Mouse (Mus musculus) layer of hippocampus, postnatal 10 days (tissue): ENCODE results near the gene Glrp1. TPM values are rescaled to one million over a fixed set of nuclear protein-coding genes. Genes with fewer than 3 reads are reported as not detected.

Source experiments
- DNase-seq, 2 experiments: peaks; one replicate each; pipeline ENCODE4 v3.0.0; 2021; ENCODE audit warnings: low spot score in 2 of 2
- total RNA-seq, 2 experiments: library from RNA; stranded (reverse); gene quantifications; 2 replicates each; pipeline ENCODE4 v1.2.3; 2021

Glrp1 gene
- total RNA-seq, 2 experiments from 2014 or later, result not detected

DNA sequence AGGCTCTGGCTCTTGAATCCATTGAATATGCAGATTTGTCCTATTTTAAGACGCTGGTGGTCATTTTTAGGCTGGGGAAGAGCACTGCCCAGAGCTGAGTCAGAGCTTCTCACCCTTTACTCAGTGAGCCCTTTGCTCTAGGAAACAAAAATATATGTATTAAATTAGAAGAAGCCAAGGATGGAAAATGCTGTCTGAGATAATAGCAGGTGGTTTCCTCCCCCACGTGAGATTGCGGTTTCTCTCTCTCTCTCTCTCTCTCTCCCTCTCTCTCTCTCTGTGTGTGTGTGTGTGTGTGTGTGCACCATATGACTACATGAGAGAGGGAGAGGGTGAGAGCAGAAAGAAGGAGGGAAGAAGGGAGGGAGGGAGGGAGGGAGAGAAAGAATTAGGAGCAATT, 12.5 kb downstream of the Glrp1 start:
- no peak for DNase-seq

DNA sequence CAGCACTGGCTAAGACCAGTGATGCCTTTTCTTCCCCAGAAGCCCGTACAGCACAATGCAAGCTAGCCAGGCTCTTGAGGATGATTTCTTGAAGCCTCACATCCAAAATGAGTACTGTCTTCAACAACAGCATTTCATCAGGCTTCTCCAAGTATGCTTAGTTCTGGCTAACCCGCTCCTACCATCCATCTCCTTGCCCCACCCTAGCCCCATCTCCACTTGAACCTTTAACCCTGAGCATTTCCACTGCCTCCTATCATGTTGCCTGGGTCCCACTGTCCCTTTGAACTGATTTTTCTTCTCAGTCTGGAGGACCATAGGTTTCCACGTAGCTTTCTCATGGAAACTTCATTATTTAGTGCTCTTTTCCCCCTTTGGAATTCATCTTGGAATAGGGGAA, 17.5 kb downstream of the Glrp1 start:
- DNase-seq, result no peak

DNA sequence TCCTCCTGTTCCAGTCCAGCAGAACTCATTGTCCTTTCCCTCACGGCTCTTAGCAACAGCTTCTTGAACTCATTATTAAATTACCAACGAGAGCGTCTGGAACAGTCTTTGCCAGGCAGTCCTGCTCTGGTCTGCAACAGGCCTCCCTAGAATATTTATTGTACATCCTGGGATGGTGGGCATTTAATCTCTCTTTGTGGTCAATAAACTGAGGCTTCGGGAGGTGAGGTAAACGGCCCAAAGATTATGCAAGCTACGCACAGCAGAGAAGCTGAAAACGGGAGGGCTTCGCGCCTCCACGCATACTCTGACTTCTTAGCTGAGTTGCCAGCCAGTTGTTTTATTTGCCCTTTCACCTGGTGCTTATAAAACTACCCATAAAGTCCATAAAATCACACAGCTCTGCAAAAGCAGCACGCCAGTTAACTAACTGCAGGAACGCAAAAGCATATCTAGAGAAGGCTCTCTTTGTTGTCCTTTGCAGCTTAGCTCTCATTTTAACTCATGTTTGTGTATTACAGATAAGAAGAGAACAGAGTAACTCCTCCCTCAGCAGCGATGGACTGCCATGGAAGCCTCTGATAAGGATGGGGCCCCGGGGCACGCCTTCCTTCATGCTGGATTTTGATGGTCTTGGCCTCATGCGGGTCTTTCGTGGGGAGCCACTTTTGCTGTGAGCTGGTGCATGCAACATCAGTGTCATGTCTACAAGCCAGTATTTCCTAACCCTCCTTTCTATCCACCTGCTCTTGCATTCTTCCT, 18.1 kb downstream of the Glrp1 start:
- no peak for DNase-seq

DNA sequence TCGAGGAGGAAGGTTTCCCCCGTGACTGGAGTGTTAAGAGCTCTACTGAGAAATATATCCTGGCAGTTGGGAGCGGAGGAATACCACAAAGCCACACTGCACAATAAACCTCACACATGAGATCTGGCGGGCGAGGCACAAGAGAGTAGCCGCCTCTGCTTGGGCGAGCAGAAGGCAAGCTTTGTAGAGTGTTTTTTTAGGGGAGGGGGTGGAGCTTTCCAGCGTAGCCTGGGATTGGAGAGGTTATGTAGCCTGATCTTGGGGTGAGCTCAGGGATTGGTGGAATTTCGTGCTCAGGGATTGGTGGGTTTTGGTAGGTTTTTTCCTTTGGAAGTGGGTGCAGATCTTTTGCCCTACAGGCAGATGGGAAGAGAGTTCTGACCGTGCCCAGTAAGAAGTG, 19.7 kb downstream of the Glrp1 start:
- DNase-seq, result no peak

DNA sequence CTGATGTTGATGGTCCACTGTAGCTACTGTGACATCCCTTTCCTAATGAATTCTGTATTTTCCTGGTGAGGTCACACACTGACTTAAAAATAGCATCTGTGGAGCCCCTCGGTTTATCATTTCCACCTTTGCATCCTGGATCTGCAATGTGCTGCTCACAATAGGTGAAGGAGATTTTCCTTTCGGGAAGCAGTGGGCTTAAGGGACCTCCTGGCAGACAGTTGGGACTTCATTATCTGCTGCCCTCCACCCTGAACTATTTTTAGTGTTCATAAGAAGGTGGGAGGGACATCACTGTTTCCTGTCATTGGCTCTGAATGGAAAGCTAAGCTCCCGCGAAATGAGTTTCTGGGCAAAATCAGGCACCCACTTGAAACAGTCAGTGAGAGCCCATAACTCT, 20.9 kb downstream of the Glrp1 start:
- no peak for DNase-seq

DNA sequence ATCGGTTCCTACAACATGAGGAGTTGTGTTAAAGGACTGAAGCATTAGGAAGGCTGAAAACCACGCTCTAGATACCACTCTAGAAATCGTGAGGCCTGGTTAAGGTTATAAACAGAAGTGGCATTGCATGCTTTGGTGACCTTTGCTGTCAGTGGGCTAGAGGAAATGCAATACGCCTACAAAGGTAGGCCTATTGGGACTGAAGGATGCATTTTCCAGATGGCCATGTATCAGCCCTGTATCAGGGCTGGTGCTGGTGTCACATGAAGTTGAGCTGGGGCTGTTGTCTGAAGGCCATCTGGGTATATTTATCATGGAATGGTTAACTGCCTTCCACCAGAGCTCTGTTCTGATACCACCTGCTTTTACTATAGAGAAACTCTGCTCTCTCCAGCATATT, 23.5 kb downstream of the Glrp1 start:
- DNase-seq, result no peak

DNA sequence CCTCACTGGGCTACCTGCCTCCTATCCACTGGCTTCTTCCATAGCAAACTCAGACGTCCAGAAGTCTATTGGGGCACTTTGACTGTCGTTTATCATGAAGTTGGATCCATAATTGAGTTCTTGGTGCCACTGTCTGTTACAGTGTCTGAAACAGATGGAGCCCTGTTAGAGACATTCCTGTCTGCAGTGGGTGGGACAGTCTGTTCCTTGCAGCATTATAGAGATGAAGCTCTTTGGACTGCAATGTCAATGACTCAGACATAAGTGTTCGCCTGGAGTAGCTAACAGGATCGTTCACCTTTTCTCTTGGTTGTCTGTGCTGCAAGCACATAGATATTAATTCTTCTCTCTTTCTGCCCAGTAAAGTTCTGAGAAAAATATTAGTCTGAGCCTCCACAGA, 25.8 kb downstream of the Glrp1 start:
- DNase-seq, result no peak

DNA sequence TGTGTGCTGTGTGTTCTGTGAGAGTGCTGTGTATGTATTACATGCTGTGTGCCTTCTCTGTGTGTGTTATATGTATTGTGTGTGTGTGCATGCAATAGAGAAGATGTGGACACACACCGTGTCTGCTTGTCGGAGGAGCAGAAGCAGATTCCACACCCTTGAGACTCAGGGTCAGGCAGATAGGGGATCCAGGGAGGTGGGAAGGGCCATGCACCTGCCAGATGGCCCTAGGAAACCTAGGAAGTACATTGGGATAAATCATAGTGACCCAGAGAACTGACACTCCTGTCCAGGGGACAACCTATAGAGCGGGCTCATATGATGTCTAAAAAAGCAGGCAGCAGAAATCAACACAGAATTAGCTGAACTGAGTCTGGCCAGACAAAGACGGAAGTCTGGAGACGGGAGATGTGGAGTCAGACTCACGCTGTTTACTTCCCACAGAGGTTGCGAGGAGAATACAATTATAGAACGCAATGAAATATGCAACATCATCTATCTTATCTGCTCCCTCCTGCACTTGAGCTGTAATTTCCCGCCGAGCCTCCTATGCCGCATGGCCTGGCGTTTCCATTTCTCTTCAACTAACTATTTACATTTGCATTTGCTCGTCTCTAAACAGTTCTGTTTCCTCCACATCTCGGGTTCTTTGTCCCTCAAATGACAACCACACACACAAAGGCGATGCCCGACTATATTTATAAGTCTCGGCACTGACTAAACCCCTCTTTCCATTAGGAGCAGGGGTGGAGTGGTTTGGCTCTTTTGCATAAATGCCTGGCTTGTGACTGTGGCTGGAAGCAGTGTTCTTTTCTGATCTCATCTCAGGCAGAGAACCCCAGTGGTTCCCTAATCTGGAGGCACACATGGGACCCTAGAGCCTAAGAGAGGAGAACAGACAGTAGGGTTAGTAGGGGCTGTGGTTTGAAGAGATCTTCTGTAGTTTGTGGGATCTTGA, 27.4 kb downstream of the Glrp1 start:
- no peak for DNase-seq

DNA sequence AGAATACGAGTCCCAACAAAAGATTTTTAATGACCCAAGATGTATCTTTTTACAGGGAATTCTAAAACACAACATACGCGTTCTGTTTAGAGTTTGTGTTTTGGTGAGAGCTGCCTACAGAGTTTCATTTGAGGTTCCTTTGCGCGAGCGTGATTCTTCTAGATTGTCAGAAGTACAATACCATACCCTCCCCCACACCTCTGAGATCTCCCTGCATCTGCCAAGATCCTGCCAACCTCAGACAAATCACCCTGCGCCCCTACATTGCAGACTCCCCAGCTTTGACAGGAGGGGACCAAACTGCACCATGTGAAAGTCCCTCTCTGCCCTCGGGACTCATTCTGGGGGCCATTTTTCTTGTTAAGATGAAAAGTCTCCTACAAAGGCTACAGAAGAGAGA, 29.3 kb downstream of the Glrp1 start:
- DNase-seq, result no peak

DNA sequence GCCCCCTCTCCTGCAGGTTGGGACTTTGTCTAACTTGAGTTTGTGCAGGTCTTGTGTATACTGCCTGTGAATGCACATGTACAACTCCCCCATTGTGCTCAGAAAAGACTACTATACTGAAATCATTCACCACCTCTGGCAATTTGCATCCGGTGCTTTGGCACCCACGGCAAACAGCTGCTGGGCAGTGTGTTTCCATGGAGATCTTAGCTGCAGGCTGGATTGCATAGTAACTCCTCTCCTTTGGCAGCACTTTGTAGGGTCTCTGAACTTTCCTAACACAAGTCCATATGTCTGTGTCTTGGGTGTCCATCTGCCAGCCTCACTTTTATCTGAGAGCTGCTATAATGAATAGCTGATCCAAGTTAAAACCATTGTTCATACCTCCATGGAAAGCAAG, 31.7 kb downstream of the Glrp1 start:
- no peak for DNase-seq

DNA sequence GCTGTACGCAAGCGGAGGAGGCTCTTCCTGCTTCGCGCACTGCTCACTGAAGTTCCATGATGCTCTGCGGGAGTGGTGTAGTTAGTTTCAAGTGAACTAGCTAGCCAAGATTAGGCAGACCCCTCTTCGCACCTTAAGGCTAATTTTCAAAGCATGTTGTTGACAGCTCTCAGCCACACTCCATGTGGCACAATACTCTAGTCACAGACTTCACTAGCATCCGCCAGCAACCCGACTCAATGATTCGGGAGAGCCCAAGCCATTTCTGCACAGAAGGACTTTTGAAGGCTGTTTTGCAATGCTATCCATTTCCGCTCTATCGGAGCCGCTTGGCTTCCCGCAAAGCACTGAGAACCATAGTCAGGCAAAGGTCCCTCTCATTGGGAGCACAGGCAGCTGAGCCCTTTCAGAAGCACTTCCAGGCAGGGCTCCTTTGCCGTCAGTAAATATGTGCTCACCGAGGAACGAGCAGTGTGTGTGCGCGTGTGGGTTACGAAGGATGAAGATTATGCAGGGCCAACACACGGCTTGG, 33.2 kb downstream of the Glrp1 start:
- no peak for DNase-seq

DNA sequence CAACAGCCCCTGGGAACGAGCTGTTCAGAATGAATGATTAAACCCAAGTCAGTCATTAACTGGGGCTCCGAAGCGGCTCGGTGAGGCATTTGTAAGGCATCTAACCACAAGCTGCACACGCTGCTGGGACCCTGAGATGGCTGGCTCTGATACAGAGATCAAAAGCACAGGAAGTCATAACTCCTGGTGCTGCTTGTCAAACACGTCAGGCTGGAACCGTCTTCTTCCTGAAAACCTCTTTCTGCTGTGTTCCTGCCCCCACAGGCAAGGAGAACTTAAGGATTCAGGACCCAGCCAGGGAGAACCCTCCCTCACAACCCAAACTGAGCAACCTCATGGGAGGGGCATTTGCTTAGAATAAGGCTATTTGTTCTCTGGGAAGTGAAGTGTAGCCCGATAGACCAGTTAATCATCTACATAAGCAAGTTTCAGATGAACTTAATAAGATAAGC, 34.3 kb downstream of the Glrp1 start:
- DNase-seq, result no peak

DNA sequence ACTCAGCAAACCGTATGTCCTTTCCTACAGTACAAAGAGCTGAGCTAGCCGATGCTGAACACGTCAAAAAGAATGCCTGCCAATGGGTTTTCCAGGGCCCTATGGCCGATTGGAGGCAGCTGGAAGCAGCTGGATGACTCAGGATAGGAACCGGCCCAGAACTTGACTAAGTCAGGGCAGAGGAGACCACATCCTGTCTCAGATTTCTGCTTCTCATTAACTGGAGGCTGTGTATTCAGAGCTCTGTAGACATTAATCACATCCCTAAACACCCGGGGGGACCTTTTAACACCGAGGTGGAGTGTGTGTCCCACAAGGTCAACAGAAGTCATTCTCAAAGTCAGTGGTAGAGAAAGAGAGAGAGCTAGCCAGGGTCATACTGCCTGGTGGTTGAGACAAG, 35.3 kb downstream of the Glrp1 start:
- DNase-seq, result no peak

DNA sequence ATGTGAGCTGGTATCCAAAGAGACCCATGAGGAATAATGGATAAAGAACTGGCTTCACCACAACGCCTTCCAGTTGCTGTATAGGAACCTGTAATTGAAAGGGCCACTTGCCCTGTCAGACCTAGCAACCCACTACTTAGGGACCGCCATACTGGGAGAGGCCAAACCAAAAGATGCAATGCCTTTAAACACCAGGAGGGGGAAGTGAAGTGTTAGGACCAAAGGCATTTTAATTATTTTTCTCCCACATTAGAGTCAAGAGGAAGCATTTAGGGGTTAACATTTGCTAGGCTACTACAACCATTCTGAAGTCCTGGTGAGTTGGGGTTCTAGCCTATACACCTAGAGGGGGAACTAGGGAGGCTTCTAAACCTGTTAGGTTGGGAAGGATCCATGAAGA, 36.0 kb downstream of the Glrp1 start:
- DNase-seq, result no peak

DNA sequence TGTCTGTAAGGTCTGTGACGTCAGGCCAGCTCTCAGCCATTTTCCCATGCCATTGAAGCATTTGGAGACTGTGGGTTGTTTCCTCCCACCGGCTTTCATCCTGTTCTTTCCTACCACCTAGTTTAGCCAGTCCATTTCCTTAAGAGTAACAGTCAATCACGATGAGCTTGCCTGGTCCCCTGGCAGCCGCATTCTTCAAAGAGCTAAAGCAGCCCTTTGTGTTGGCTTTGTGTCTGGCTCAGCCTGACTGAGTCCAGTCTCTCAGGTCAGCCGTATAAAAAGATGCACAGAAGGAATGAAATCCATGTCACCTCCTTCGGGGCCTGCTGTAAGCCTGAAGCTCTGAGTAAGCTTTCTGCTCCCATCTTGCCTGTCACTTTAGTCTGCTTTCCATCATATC, 37.6 kb downstream of the Glrp1 start:
- no peak for DNase-seq

DNA sequence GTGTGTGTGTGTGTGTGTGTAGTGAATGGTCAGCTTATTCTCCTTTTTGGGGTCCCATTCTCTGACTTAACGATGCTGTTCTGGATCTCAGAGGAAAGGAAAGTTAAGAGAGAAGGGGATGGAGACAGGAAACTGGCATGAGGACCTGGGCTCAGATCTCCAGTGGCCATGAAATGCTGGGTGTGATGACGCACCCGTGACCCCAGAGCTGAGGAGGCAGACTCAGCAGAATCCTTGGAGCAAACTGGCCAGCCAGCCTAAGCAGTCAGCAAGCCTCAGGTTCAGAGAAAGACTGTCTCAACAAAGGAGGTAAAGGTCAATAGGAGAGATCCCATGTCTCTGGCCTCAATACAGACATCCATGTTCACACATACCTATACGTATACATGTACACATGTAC, 40.1 kb downstream of the Glrp1 start:
- DNase-seq, result no peak

DNA sequence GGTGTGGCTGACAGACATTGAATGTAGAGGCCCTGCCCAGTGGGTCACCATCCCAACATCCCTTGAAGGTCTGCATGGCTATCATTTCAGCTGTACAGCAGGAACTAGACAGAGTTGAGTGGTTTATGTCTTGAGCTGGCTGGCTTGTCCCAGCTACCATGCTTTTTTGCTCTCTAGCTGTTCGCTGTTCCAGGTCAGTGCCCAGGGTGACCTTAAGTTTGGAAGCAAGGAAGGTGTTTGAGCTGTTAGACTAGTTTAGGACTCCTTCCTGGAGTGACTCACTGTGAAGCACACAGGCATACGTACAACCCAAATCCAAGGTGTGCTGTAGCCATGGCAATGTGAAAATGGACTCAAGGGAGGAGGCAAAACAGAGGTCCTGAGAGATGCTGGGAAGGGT, 41.5 kb downstream of the Glrp1 start:
- DNase-seq, result no peak

DNA sequence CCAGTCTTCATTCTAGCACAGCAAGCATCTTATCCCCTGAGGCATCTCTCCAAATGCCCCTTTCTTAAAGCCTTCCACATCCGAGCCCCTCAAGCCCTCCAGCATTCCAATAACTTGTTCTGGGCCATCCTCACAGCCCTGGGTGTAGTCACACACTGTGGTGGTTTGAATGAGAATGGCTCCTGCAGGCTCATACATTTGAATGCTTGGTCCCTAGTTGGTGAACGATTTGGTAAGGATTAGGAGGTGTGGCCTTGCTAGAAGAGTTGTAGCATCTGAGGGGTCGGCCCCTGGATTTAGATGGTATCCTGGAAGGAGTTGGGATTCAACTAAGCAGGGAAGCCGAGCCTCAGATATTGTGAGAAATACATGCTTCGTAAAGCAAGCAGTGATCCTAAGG, 42.0 kb downstream of the Glrp1 start:
- no peak for DNase-seq

DNA sequence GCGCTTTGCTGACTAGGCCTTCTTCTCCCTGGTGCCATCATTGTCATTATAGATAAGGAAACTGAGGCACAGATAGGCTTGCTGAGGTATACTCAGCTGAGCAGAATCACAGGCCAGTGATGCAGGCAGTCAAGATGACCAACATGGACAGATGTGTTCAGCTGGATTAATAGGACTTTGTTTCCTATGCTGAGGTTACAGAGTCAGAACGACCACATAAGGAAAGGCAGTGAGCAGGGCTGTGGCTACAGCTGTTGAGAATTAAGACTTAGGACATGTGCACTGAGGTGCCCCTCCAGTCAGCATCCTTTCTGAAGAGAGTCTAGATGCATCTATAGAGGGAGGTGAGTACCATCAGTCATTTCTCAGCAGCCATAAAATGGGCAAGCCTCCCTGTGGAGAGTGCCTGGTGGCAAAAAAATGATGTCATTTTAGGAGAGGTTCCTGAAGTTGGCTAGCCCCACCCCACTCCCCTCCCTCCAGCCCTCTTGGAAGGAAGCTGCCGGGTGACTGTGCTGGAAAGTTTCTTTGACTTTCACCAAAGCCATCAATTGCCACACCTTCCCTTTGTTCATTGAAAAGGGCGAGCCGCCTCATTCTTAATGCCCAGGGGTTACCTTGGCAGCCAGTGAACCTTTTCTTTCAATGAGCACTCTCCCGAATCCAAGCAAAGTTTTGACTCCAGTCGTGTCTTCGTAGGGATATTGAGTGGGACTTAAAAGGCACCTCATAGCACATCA, 43.4 kb downstream of the Glrp1 start:
- no peak for DNase-seq

DNA sequence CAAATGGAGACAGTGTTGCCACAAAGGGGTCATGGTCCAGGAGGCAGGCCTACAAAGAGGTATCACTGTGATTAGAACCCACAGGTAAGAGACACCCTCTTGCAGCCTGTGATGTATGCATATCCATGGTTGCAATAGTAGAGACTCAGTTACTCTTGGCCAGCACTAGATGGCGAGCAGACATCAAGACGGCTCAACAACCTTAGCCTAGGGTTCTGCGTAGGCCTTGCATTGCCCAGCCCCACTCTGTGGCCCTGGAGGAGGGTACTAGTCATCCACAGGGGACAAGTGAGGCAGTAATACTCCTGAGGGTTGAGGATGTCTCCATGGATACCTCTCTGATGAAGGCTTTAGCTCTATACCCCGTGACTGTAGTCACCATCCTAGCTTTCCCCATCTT, 44.1 kb downstream of the Glrp1 start:
- no peak for DNase-seq

DNA sequence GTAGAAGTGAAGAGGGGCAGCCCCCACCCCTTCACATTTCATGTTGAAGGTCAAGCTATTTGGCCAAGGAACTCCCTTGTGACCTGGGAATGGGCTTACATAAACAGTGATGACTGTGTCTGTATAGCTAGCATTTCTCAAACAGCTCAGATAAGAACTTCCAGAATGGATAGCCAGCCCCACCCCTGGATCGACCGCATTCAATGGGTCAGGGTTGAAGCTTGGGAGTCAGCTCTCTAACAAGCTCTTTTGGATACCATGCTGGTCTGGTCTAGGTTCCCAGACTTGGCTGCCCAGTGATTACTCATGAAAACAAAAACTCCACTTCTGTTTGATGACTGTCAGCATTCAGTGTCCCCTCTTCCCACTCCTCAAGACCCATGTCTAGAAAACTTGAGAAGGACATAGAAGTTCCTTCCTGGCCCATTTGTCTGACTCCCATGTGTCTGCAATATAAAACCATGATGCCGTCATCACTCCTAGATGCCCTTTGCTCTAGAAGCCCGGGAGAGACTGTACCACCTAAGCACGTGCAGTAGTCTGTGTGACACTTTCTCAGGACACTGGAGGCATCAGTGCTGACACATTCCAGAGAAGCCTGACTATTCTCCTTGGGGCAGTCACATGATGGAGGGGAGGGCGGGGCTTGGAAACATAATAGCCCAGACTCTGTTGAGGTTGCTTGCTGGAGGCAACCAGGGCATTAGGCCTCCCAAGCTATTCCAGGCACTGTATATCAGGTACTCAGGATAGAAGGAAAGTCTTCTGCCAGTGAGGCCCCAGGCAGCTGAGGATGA, 45.6 kb downstream of the Glrp1 start:
- no peak for DNase-seq
